Mouse (Mus musculus): ENCODE results near the gene Edn3. TPM values are rescaled to one million over a fixed set of nuclear protein-coding genes. Genes with fewer than 3 reads are reported as not detected.

Gene Edn3
- polyA plus RNA-seq, 1 experiment from 2014 or later, result 1.4 TPM

DNA sequence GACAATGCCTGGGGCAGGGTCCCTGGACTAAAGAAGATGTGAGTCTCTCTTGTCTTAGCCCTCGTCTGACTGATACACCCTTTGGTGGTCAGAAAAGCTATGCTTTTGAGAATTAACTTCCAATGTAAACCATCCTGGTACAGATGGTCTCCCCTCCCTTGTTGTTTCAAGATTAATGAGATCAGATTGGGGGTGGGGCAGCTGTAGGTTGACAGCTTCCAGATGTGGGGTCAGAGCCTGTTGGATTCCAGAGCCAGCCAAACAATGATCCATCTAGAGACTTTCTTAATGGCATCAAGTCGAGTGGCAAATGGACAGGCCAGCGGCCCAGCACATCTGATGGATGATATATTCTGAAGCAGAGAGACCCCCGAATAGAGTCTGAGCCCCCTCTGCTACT lies 48.9 kb downstream of the Edn3 start:
- 39% methylated on average over 4 of the region's 4 CpGs for WGBS (ENCODE audit: insufficient replicate concordance)
- no peak for ATAC-seq (replicated peaks; ENCODE audit: insufficient number of reproducible peaks, low FRiP score, low TSS enrichment)

DNA sequence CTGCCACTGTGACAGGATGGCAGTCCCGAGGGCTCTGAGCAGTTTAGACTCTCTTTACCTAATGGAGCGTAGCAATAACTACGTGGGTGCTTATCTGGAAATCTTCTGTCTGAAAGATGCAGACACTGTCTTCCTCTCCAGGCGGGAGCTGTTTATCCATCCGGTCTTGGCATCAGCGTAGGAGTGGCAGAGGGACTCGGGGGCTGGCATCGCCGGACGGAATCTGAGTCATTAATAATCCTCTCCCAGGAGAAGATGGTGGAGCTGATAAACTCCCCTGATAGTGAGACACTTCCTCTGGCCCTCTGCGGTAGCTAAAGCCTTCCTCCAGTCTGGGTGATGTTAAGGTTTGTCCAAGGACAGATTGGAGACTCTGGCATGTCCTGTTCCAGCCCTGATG lies 52.9 kb downstream of the Edn3 start:
- Histone ChIP-seq H3K4me2 (no peak overlapping the region), H3K9ac (ENCODE audit: low read depth, low read length) (no peak overlapping the region), H3K4me3 (ENCODE audit: low read depth, low read length) (no peak overlapping the region), H3K9me3 (replicated peaks; ENCODE audit: control insufficient read depth, low read length) (no peaks in the 10 kb centered on the region), H3K27ac (ENCODE audit: low read depth, low read length) (no peak overlapping the region), H3K36me3 (ENCODE audit: control insufficient read depth, insufficient read depth, low read length) (no peaks in the 10 kb centered on the region), H3K27me3 (ENCODE audit: control insufficient read depth, insufficient read depth, low read length) (no peaks in the 10 kb centered on the region), H3K4me1 (ENCODE audit: control insufficient read depth, insufficient read depth, low read length) (no peaks in the 10 kb centered on the region)
- no peak for ATAC-seq (replicated peaks; ENCODE audit: insufficient number of reproducible peaks, low FRiP score, low TSS enrichment)
- 62% methylated on average over 11 of the region's 11 CpGs for WGBS (ENCODE audit: insufficient replicate concordance)

More for the DNA sequence above, 48.9 kb downstream of the Edn3 start:
- Histone ChIP-seq H3K27ac (ENCODE audit: low read depth, low read length) (no peak overlapping the region), H3K4me2 (no peak overlapping the region), H3K4me3 (ENCODE audit: low read depth, low read length) (no peak overlapping the region), H3K9ac (ENCODE audit: low read depth, low read length) (no peak overlapping the region), H3K27me3 (ENCODE audit: control insufficient read depth, insufficient read depth, low read length) (no peaks in the 10 kb centered on the region), H3K4me1 (ENCODE audit: control insufficient read depth, insufficient read depth, low read length) (no peaks in the 10 kb centered on the region), H3K36me3 (ENCODE audit: control insufficient read depth, insufficient read depth, low read length) (no peaks in the 10 kb centered on the region), H3K9me3 (replicated peaks; ENCODE audit: control insufficient read depth, low read length) (no peaks in the 10 kb centered on the region)

DNA sequence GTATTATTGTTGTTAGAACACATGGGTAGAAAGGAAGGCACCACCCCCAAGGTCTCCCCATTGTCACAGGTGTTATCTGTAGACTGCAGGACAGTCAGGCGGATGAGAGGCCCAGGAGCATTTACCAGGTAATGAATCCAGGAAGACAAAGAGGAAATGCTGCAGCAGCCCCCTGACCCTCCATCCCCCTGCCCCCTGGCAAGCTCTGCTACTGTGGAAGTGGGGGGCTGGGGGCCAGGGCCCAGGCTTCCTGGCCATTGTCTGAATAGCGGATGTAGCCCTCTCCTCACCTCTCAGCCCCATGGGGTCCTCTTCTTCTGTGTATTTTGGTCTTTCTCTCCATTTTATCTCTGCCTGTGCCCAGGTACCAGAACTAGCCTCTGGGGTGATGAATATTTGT lies 55.7 kb downstream of the Edn3 start:
- Histone ChIP-seq H3K27me3 (ENCODE audit: control insufficient read depth, insufficient read depth, low read length) (no peaks in the 10 kb centered on the region), H3K9ac (ENCODE audit: low read depth, low read length) (no peak overlapping the region), H3K4me2 (no peak overlapping the region), H3K36me3 (ENCODE audit: control insufficient read depth, insufficient read depth, low read length) (no peaks in the 10 kb centered on the region), H3K4me3 (ENCODE audit: low read depth, low read length) (no peak overlapping the region), H3K4me1 (ENCODE audit: control insufficient read depth, insufficient read depth, low read length) (no peaks in the 10 kb centered on the region), H3K9me3 (replicated peaks; ENCODE audit: control insufficient read depth, low read length) (no peaks in the 10 kb centered on the region), H3K27ac (ENCODE audit: low read depth, low read length) (no peak overlapping the region)
- WGBS (ENCODE audit: insufficient replicate concordance), result 72% methylated on average over 2 of the region's 2 CpGs
- ATAC-seq (replicated peaks; ENCODE audit: insufficient number of reproducible peaks, low FRiP score, low TSS enrichment), result no peak

DNA sequence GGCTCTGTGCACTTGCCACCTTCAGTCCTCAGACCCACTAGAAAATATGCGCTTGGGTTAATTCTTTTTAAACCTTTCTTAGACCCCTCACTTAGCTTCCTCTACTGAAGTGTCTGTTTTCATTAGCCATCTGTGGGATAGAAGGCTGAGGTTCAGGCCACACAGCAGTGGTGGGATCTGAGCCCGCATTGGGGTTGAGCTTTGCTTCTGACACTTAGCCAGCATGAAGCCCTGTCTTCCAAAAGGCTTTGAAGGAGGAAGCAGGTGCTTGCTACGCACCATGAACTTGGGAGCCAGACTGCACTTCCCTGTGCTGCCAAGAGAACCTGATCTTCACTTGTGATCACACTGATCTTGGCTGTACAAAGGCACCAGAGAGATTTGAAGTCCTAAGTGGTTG lies 59.9 kb downstream of the Edn3 start:
- no peaks in the 10 kb centered on the region for H3K4me1 ChIP-seq (ENCODE audit: control insufficient read depth, insufficient read depth, low read length)
- H3K9ac ChIP-seq (ENCODE audit: low read depth, low read length), result no peak overlapping the region
- H3K27me3 ChIP-seq (ENCODE audit: control insufficient read depth, insufficient read depth, low read length), result no peaks in the 10 kb centered on the region
- H3K36me3 ChIP-seq (ENCODE audit: control insufficient read depth, insufficient read depth, low read length), result no peaks in the 10 kb centered on the region
- no peak overlapping the region for H3K4me3 ChIP-seq (ENCODE audit: low read depth, low read length)
- no peaks in the 10 kb centered on the region for H3K9me3 ChIP-seq (replicated peaks; ENCODE audit: control insufficient read depth, low read length)
- no peak overlapping the region for H3K4me2 ChIP-seq
- H3K27ac ChIP-seq (ENCODE audit: low read depth, low read length), result no peak overlapping the region
- no peak for ATAC-seq (replicated peaks; ENCODE audit: insufficient number of reproducible peaks, low FRiP score, low TSS enrichment)
- 71% methylated on average over 3 of the region's 3 CpGs for WGBS (ENCODE audit: insufficient replicate concordance)

DNA sequence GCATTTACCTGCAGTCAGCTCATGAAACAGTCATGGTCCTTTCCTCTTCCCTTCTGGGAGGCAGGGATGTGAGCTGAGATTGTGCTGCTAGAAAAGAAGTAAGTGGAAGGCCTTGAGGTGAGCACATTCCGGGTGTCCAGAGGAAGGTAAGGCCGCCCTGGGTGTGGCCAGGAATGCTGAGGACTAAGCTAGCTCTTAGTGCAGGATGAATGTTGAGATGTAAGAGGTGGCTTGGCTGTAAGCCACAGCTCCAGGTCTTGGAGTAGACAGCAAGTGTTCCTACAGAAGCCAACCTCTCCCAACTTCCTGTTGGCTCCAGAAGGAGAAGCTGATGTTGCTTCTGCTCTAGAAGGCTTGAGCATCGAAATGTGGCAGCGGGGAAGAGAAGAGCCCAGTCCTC lies 67.4 kb downstream of the Edn3 start:
- Histone ChIP-seq H3K27me3 (ENCODE audit: control insufficient read depth, insufficient read depth, low read length) (no peaks in the 10 kb centered on the region), H3K36me3 (ENCODE audit: control insufficient read depth, insufficient read depth, low read length) (no peaks in the 10 kb centered on the region), H3K27ac (ENCODE audit: low read depth, low read length) (no peak overlapping the region), H3K4me3 (ENCODE audit: low read depth, low read length) (no peak overlapping the region), H3K4me2 (no peak overlapping the region), H3K4me1 (ENCODE audit: control insufficient read depth, insufficient read depth, low read length) (no peaks in the 10 kb centered on the region), H3K9ac (ENCODE audit: low read depth, low read length) (no peak overlapping the region), H3K9me3 (replicated peaks; ENCODE audit: control insufficient read depth, low read length) (no peaks in the 10 kb centered on the region)
- WGBS (ENCODE audit: insufficient replicate concordance), result 85% methylated on average over 4 of the region's 4 CpGs
- ATAC-seq (replicated peaks; ENCODE audit: insufficient number of reproducible peaks, low FRiP score, low TSS enrichment), result no peak

DNA sequence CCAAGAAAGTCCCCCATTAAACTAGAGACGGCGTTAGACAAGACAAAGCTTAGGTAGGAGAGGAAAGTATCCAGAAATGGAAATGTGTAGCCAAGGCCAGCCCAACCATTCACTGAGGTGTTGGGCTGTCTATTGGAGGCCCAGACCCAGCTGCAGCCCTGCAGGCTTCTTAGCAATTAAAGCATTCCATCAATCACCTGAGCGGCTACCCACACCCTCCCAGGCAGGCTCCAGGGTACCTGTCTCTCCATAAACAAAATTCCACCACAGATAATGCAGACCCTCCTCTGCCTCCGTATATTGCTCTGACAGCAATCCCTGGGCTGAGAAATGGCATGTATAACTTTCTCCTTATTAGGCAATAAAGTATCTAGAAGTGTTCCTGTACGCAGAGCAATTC lies 73.2 kb downstream of the Edn3 start:
- Histone ChIP-seq H3K36me3 (ENCODE audit: control insufficient read depth, insufficient read depth, low read length) (no peaks in the 10 kb centered on the region), H3K27me3 (ENCODE audit: control insufficient read depth, insufficient read depth, low read length) (no peaks in the 10 kb centered on the region), H3K9ac (ENCODE audit: low read depth, low read length) (no peak overlapping the region), H3K4me1 (ENCODE audit: control insufficient read depth, insufficient read depth, low read length) (no peaks in the 10 kb centered on the region), H3K27ac (ENCODE audit: low read depth, low read length) (no peak overlapping the region), H3K9me3 (replicated peaks; ENCODE audit: control insufficient read depth, low read length) (no peaks in the 10 kb centered on the region), H3K4me2 (no peak overlapping the region), H3K4me3 (ENCODE audit: low read depth, low read length) (no peak overlapping the region)
- 69% methylated on average over 5 of the region's 5 CpGs for WGBS (ENCODE audit: insufficient replicate concordance)
- ATAC-seq (replicated peaks; ENCODE audit: insufficient number of reproducible peaks, low FRiP score, low TSS enrichment), result no peak

Other genes with a start within 250 kb of the Edn3 start
- gene Zfp831, start 117.1 kb upstream of the Edn3 start, polyA plus RNA-seq (2014; fragmentation: Nextera tagmentation; extraction: Ambion mirVana), result not detected in 2 replicates
- gene Gm14444, start 249.6 kb downstream of the Edn3 start, polyA plus RNA-seq (2014; fragmentation: Nextera tagmentation; extraction: Ambion mirVana), result not detected in 2 replicates